Mouse (Mus musculus): ENCODE data around the gene Fam168a.

Gene Fam168a

GRCm38 (mm10) chr7:100780192-100780591 is 73.8 kb downstream of the Fam168a start:
- no peak for DNase-seq (ENCODE audit: low spot score in 2 of 2)

GRCm38 (mm10) chr7:100784650-100785049 is 78.2 kb downstream of the Fam168a start:
- DNase-seq (ENCODE audit: low spot score in 2 of 2) = no peak

GRCm38 (mm10) chr7:100785426-100785825 is 79.0 kb downstream of the Fam168a start:
- DNase-seq (ENCODE audit: low spot score in 2 of 2) = no peak

GRCm38 (mm10) chr7:100786078-100786477 is 79.6 kb downstream of the Fam168a start:
- peak in 1 of 2 experiments; percentile 13 for DNase-seq (ENCODE audit: low spot score in 2 of 2)

GRCm38 (mm10) chr7:100788291-100788690 is 81.9 kb downstream of the Fam168a start:
- DNase-seq (ENCODE audit: low spot score in 2 of 2) = no peak

GRCm38 (mm10) chr7:100798810-100799209 is 92.4 kb downstream of the Fam168a start:
- no peak for DNase-seq (ENCODE audit: low spot score in 2 of 2)

- no peak for DNase-seq (ENCODE audit: low spot score in 2 of 2)
Measured at GRCm38 (mm10) chr7:100805391-100805790, 99.0 kb downstream of the Fam168a start.

- DNase-seq (ENCODE audit: low spot score in 2 of 2) = no peak
Measured at GRCm38 (mm10) chr7:100811912-100812311, 105.5 kb downstream of the Fam168a start.

GRCm38 (mm10) chr7:100812641-100813040 is 106.2 kb downstream of the Fam168a start:
- no peak for DNase-seq (ENCODE audit: low spot score in 2 of 2)

GRCm38 (mm10) chr7:100815900-100816570 is 109.6 kb downstream of the Fam168a start:
- DNase-seq (ENCODE audit: low spot score in 2 of 2) = no peak

GRCm38 (mm10) chr7:100816759-100817441 is 110.5 kb downstream of the Fam168a start:
- DNase-seq (ENCODE audit: low spot score in 2 of 2) = no peak

GRCm38 (mm10) chr7:100817442-100817760 is 111.0 kb downstream of the Fam168a start:
- no peak for DNase-seq (ENCODE audit: low spot score in 2 of 2)

GRCm38 (mm10) chr7:100818401-100819064 is 112.1 kb downstream of the Fam168a start:
- no peak for DNase-seq (ENCODE audit: low spot score in 2 of 2)

GRCm38 (mm10) chr7:100824661-100825060 is 118.2 kb downstream of the Fam168a start:
- no peak for DNase-seq (ENCODE audit: low spot score in 2 of 2)

- no peak for DNase-seq (ENCODE audit: low spot score in 2 of 2)
Measured at GRCm38 (mm10) chr7:100828549-100828948, 122.1 kb downstream of the Fam168a start.

GRCm38 (mm10) chr7:100833859-100834258 is 127.4 kb downstream of the Fam168a start:
- peak in 1 of 2 experiments; percentile 56 for DNase-seq (ENCODE audit: low spot score in 2 of 2)

- DNase-seq (ENCODE audit: low spot score in 2 of 2) = peak; percentile 23 to 62
Measured at GRCm38 (mm10) chr7:100835168-100835567, 128.7 kb downstream of the Fam168a start.

GRCm38 (mm10) chr7:100835711-100836110 is 129.3 kb downstream of the Fam168a start:
- DNase-seq (ENCODE audit: low spot score in 2 of 2) = no peak

GRCm38 (mm10) chr7:100836657-100837056 is 130.2 kb downstream of the Fam168a start:
- peak in 1 of 2 experiments; percentile 56 for DNase-seq (ENCODE audit: low spot score in 2 of 2)

- no peak for DNase-seq (ENCODE audit: low spot score in 2 of 2)
Measured at GRCm38 (mm10) chr7:100837701-100838100, 131.3 kb downstream of the Fam168a start.

- peak in 1 of 2 experiments; percentile 59 for DNase-seq (ENCODE audit: low spot score in 2 of 2)
Measured at GRCm38 (mm10) chr7:100839632-100840402, 133.4 kb downstream of the Fam168a start.

- peak in 1 of 2 experiments; percentile 13 for DNase-seq (ENCODE audit: low spot score in 2 of 2)
Measured at GRCm38 (mm10) chr7:100840906-100841305, 134.5 kb downstream of the Fam168a start.
